Mouse (Mus musculus): ENCODE data around the gene Ddhd1.

GRCm38 (mm10) chr14:45647632-45648031, 10.3 kb downstream of the Ddhd1 start:
- no peak for TF ChIP-seq POLR2A (IDR thresholded peaks at IDR 0.05; ENCODE audit: borderline replicate concordance, extremely low read depth, insufficient read depth, insufficient read length, poor library complexity, severe bottlenecking)
- TF ChIP-seq CTCF (IDR thresholded peaks at IDR 0.05; ENCODE audit: borderline replicate concordance, extremely low read depth, insufficient read depth, insufficient read length): no peak
